Mouse (Mus musculus) forebrain, embryonic 13.5 days (tissue): Measurements from ENCODE around the gene Wdr19. TPM values are rescaled to one million over a fixed set of nuclear protein-coding genes. Genes with fewer than 3 reads are reported as not detected.

Source experiments
- ATAC-seq: fragments of 200-750 bp; cut with Nextera tagmentation; 2 replicates; pipeline ENCODE4 v1.8.0; 2017
- H3K27ac ChIP-seq: fragments of 300-500 bp; sonication (generic); 2 replicates; pipeline ENCODE4 v1.5.1; 2015; ENCODE audit warnings: inconsistent platforms, mild to moderate bottlenecking, moderate library complexity
- H3K27me3 ChIP-seq: fragments of 300-500 bp; sonication (generic); 2 replicates; pipeline ENCODE4 v1.6.1; 2015; ENCODE audit warnings: mild to moderate bottlenecking, inconsistent platforms
- H3K36me3 ChIP-seq: fragments of 300-500 bp; sonication (generic); 2 replicates; pipeline ENCODE4 v1.6.1; 2015; ENCODE audit warnings: mild to moderate bottlenecking, inconsistent platforms; ENCODE audit not compliant: poor library complexity, severe bottlenecking
- H3K4me1 ChIP-seq: fragments of 300-500 bp; sonication (generic); 2 replicates; pipeline ENCODE4 v1.6.1; 2015; ENCODE audit warnings: inconsistent platforms
- H3K4me2 ChIP-seq: fragments of 300-500 bp; sonication (generic); 2 replicates; pipeline ENCODE4 v1.6.1; 2015; ENCODE audit warnings: inconsistent platforms, mild to moderate bottlenecking, moderate library complexity
- H3K4me3 ChIP-seq: fragments of 300-500 bp; sonication (generic); 2 replicates; pipeline ENCODE4 v1.5.1; 2015; ENCODE audit warnings: mild to moderate bottlenecking, inconsistent platforms
- H3K9ac ChIP-seq: fragments of 300-500 bp; sonication (generic); 2 replicates; pipeline ENCODE4 v1.6.1; 2015; ENCODE audit warnings: mild to moderate bottlenecking, inconsistent platforms
- H3K9me3 ChIP-seq: fragments of 300-500 bp; sonication (generic); replicated peaks from 2 replicates; pipeline ENCODE4 v1.6.1; 2016; ENCODE audit warnings: inconsistent platforms
- WGBS: fragments of 180-500 bp; shearing (Covaris S2); methylation state at CpG from one replicate; pipeline ENCODE4 v1.1.7; 2015; 5-methylcytosine and 5-hydroxymethylcytosine counted together
- polyA plus RNA-seq: library from polyadenylated mRNA; unstranded; fragments of >200 nt; fragmentation: Nextera tagmentation; extraction: Ambion mirVana; gene quantifications from 2 replicates; pipeline ENCODE4 v1.2.1, GENCODE M21; 2015

The Wdr19 gene
- polyA plus RNA-seq, 1 experiment from 2014 or later = 10.4 TPM

- Histone ChIP-seq H3K27ac (no peak overlapping the region), H3K36me3 (peaks cover 20% of the 10 kb centered on the region), H3K4me2 (no peak overlapping the region), H3K27me3 (no peaks in the 10 kb centered on the region), H3K9ac (no peak overlapping the region), H3K4me3 (no peak overlapping the region), H3K4me1 (peaks cover 8% of the 10 kb centered on the region; the same call in 1 of the 2 replicates), H3K9me3 (no peaks in the 10 kb centered on the region)
- 66% methylated on average over 9 of the region's 9 CpGs for WGBS
- 0 out of 2 replicates have a peak, but pooled peaks have one; percentile 24 for ATAC-seq
These were observed 29.3 kb upstream of the Wdr19 start for GRCm38 (mm10) chr5:65170206-65170605.

- no peak overlapping the region for H3K27ac ChIP-seq
- H3K4me2 ChIP-seq = peak overlapping the region; percentile 42
- H3K9ac ChIP-seq = peak overlapping the region; percentile 50
- no peaks in the 10 kb centered on the region for H3K36me3 ChIP-seq
- H3K27me3 ChIP-seq = no peaks in the 10 kb centered on the region
- no peaks in the 10 kb centered on the region for H3K9me3 ChIP-seq
- WGBS = 59% methylated on average over 26 of the region's 26 CpGs
- ATAC-seq = peak; percentile 88
- peaks cover 29% of the 10 kb centered on the region for H3K4me1 ChIP-seq
- 0 out of 2 replicates have a peak overlapping the region, but pooled peaks have one; percentile 6 for H3K4me3 ChIP-seq
These were observed 24.2 kb upstream of the Wdr19 start for GRCm38 (mm10) chr5:65175035-65175917.

GRCm38 (mm10) chr5:65175918-65176484 is 23.5 kb upstream of the Wdr19 start:
- H3K4me3 ChIP-seq = 0 out of 2 replicates have a peak overlapping the region, but pooled peaks have one; percentile 6
- peaks cover 32% of the 10 kb centered on the region for H3K4me1 ChIP-seq
- no peaks in the 10 kb centered on the region for H3K27me3 ChIP-seq
- H3K27ac ChIP-seq = 0 out of 2 replicates have a peak overlapping the region, but pooled peaks have one; percentile 19
- H3K9ac ChIP-seq = peak overlapping the region; percentile 50
- H3K9me3 ChIP-seq = no peaks in the 10 kb centered on the region
- ATAC-seq = peak; percentile 63
- 65% methylated on average over 13 of the region's 13 CpGs for WGBS
- H3K36me3 ChIP-seq = no peaks in the 10 kb centered on the region
- H3K4me2 ChIP-seq = peak overlapping the region; percentile 42

GRCm38 (mm10) chr5:65177026-65177514 is 22.4 kb upstream of the Wdr19 start:
- Histone ChIP-seq H3K27me3 (no peaks in the 10 kb centered on the region), H3K4me2 (no peak overlapping the region), H3K9ac (no peak overlapping the region), H3K4me3 (no peak overlapping the region), H3K27ac (no peak overlapping the region; the same call in 1 of the 2 replicates), H3K4me1 (peaks cover 42% of the 10 kb centered on the region), H3K36me3 (no peaks in the 10 kb centered on the region), H3K9me3 (no peaks in the 10 kb centered on the region)
- 40% methylated on average over 11 of the region's 11 CpGs for WGBS
- ATAC-seq = peak; percentile 46; the same call in 1 of the 2 replicates

- H3K4me3 ChIP-seq = no peak overlapping the region
- H3K9me3 ChIP-seq = no peaks in the 10 kb centered on the region
- WGBS = 92% methylated on average over 9 of the region's 9 CpGs
- no peak overlapping the region for H3K9ac ChIP-seq
- H3K4me2 ChIP-seq = no peak overlapping the region
- H3K27ac ChIP-seq = no peak overlapping the region
- H3K27me3 ChIP-seq = no peaks in the 10 kb centered on the region
- no peaks in the 10 kb centered on the region for H3K36me3 ChIP-seq
- peaks cover 42% of the 10 kb centered on the region for H3K4me1 ChIP-seq
- no peak for ATAC-seq
These were observed 21.0 kb upstream of the Wdr19 start for GRCm38 (mm10) chr5:65178477-65178876.

GRCm38 (mm10) chr5:65181160-65181793 is 18.2 kb upstream of the Wdr19 start:
- Histone ChIP-seq H3K27ac (peak overlapping the region; percentile 63), H3K4me1 (peaks cover 28% of the 10 kb centered on the region), H3K36me3 (no peaks in the 10 kb centered on the region), H3K4me3 (no peak overlapping the region), H3K27me3 (no peaks in the 10 kb centered on the region), H3K9me3 (no peaks in the 10 kb centered on the region), H3K9ac (peak overlapping the region; percentile 34; the same call in 1 of the 2 replicates), H3K4me2 (peak overlapping the region; percentile 17; the same call in 1 of the 2 replicates)
- peak; percentile 48 for ATAC-seq
- WGBS = 47% methylated on average over 21 of the region's 21 CpGs

GRCm38 (mm10) chr5:65181794-65182169 is 17.7 kb upstream of the Wdr19 start:
- ATAC-seq = peak; percentile 31
- Histone ChIP-seq H3K27ac (peak overlapping the region; percentile 63), H3K9ac (no peak overlapping the region), H3K4me2 (no peak overlapping the region), H3K9me3 (no peaks in the 10 kb centered on the region), H3K4me1 (peaks cover 24% of the 10 kb centered on the region), H3K4me3 (no peak overlapping the region), H3K36me3 (no peaks in the 10 kb centered on the region), H3K27me3 (no peaks in the 10 kb centered on the region)
- 82% methylated on average over 4 of the region's 4 CpGs for WGBS

GRCm38 (mm10) chr5:65182268-65182667 is 17.2 kb upstream of the Wdr19 start:
- H3K27me3 ChIP-seq = no peaks in the 10 kb centered on the region
- no peaks in the 10 kb centered on the region for H3K36me3 ChIP-seq
- no peak overlapping the region for H3K27ac ChIP-seq
- H3K4me1 ChIP-seq = peaks cover 19% of the 10 kb centered on the region
- no peak for ATAC-seq
- 76% methylated on average over 1 of the region's 1 CpGs for WGBS
- no peak overlapping the region for H3K9ac ChIP-seq
- H3K4me2 ChIP-seq = no peak overlapping the region
- H3K9me3 ChIP-seq = no peaks in the 10 kb centered on the region
- no peak overlapping the region for H3K4me3 ChIP-seq

- no peaks in the 10 kb centered on the region for H3K9me3 ChIP-seq
- no peaks in the 10 kb centered on the region for H3K4me1 ChIP-seq
- 87% methylated on average over 5 of the region's 5 CpGs for WGBS
- no peaks in the 10 kb centered on the region for H3K36me3 ChIP-seq
- no peaks in the 10 kb centered on the region for H3K27me3 ChIP-seq
- no peak for ATAC-seq
- no peak overlapping the region for H3K27ac ChIP-seq
- H3K9ac ChIP-seq = no peak overlapping the region
- H3K4me2 ChIP-seq = no peak overlapping the region
- H3K4me3 ChIP-seq = no peak overlapping the region
These were observed 7.9 kb upstream of the Wdr19 start for GRCm38 (mm10) chr5:65191601-65192000.

- WGBS = 92% methylated on average over 9 of the region's 9 CpGs
- ATAC-seq = no peak
- Histone ChIP-seq H3K27ac (no peak overlapping the region), H3K4me1 (no peaks in the 10 kb centered on the region), H3K9ac (no peak overlapping the region), H3K4me2 (no peak overlapping the region), H3K27me3 (no peaks in the 10 kb centered on the region), H3K36me3 (no peaks in the 10 kb centered on the region), H3K9me3 (no peaks in the 10 kb centered on the region), H3K4me3 (no peak overlapping the region)
These were observed 5.1 kb upstream of the Wdr19 start for GRCm38 (mm10) chr5:65194441-65194840.

- no peak for ATAC-seq
- H3K9ac ChIP-seq = no peak overlapping the region
- WGBS = 83% methylated on average over 2 of the region's 2 CpGs
These were observed 5.2 kb downstream of the Wdr19 start for GRCm38 (mm10) chr5:65204726-65205125.

GRCm38 (mm10) chr5:65213321-65213720 is 13.8 kb downstream of the Wdr19 start:
- ATAC-seq = peak; percentile 74; the same call in 1 of the 2 replicates
- no peaks in the 10 kb centered on the region for H3K36me3 ChIP-seq
- H3K4me2 ChIP-seq = no peak overlapping the region
- no peak overlapping the region for H3K4me3 ChIP-seq
- no peaks in the 10 kb centered on the region for H3K27me3 ChIP-seq
- no peak overlapping the region for H3K9ac ChIP-seq
- no peaks in the 10 kb centered on the region for H3K4me1 ChIP-seq
- H3K27ac ChIP-seq = no peak overlapping the region
- no peaks in the 10 kb centered on the region for H3K9me3 ChIP-seq
- 16% methylated on average over 7 of the region's 7 CpGs for WGBS

More at GRCm38 (mm10) chr5:65204726-65205125, 5.2 kb downstream of the Wdr19 start:
- Histone ChIP-seq H3K4me3 (no peak overlapping the region), H3K9me3 (no peaks in the 10 kb centered on the region), H3K27ac (no peak overlapping the region), H3K4me1 (peaks cover 9% of the 10 kb centered on the region), H3K27me3 (no peaks in the 10 kb centered on the region), H3K4me2 (no peak overlapping the region), H3K36me3 (0 out of 2 replicates have a peak, but pooled peaks cover 11% of the 10 kb centered on the region)
